Mouse (Mus musculus): ENCODE measurements at regions not wholly inside any gene's neighbourhood (a gene's known extent, or its start where the extent isn't known, plus 50 kb on each side); places are given as distances from the start of the nearest gene placed in this dataset.

DNA sequence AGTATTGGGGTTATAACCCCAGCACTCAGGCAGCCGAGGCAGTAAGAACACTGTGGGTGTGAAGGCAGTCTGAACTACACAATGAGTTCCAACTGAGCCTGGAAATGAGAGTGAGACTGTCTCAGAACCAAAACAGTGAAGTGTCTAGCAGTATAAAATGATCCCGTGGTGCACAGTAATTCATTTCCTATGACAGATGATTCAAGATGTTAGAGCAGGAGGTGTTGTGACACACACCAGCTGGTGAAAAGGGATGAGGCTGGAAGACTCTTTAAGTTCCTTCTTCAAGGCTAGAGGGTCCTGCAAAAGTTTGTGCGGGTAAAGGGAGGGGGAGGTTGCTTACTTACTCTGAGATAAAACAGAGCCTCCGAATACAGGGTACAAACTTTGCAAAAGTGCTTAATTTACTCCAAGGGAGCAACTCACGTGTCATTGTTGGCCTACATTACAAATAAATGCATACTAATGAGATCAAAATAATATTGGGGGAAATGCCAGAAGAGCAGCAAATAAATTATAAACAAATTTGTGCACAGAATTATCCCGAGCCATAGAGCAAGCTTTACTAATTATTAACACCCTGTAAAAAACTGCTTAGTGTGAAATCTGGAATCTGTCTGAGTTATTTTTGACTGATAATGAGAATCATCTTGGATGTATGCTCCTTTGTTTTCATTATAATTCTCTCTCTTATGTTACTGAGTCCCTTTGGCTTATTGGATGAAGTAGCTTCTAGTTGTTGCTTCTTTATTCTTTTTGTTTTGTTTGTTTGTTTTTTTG lies 382.0 kb upstream of the Zic4 start:
- no peak for TF ChIP-seq POLR2A (IDR thresholded peaks at IDR 0.05; ENCODE audit: low read depth, low read length)
- TF ChIP-seq CTCF (IDR thresholded peaks at IDR 0.05; ENCODE audit: borderline replicate concordance, insufficient read depth, low read length) = no peak
- no peaks in the 10 kb centered on the region for H3K4me1 ChIP-seq (ENCODE audit: control insufficient read depth, insufficient read depth, low read length)
- no peak overlapping the region for H3K4me3 ChIP-seq (ENCODE audit: insufficient read depth, low read length)
- no peak overlapping the region for H3K27ac ChIP-seq (ENCODE audit: insufficient read depth, low read length)

GRCm38 (mm10) chr9:90999178-90999577 lies 363.0 kb upstream of the Zic4 start:
- no peak for TF ChIP-seq CTCF (IDR thresholded peaks at IDR 0.05; ENCODE audit: borderline replicate concordance, insufficient read depth, low read length)
- no peak for TF ChIP-seq POLR2A (IDR thresholded peaks at IDR 0.05; ENCODE audit: low read depth, low read length)
- H3K4me1 ChIP-seq (ENCODE audit: control insufficient read depth, insufficient read depth, low read length) = no peaks in the 10 kb centered on the region
- H3K4me3 ChIP-seq (ENCODE audit: insufficient read depth, low read length) = no peak overlapping the region
- H3K27ac ChIP-seq (ENCODE audit: insufficient read depth, low read length) = no peak overlapping the region

GRCm38 (mm10) chr9:91004214-91004613 lies 358.0 kb upstream of the Zic4 start:
- no peak overlapping the region for H3K27ac ChIP-seq (ENCODE audit: insufficient read depth, low read length)
- no peak overlapping the region for H3K4me3 ChIP-seq (ENCODE audit: insufficient read depth, low read length)
- TF ChIP-seq CTCF (IDR thresholded peaks at IDR 0.05; ENCODE audit: borderline replicate concordance, insufficient read depth, low read length) = no peak
- no peak for TF ChIP-seq POLR2A (IDR thresholded peaks at IDR 0.05; ENCODE audit: low read depth, low read length)
- no peaks in the 10 kb centered on the region for H3K4me1 ChIP-seq (ENCODE audit: control insufficient read depth, insufficient read depth, low read length)

DNA sequence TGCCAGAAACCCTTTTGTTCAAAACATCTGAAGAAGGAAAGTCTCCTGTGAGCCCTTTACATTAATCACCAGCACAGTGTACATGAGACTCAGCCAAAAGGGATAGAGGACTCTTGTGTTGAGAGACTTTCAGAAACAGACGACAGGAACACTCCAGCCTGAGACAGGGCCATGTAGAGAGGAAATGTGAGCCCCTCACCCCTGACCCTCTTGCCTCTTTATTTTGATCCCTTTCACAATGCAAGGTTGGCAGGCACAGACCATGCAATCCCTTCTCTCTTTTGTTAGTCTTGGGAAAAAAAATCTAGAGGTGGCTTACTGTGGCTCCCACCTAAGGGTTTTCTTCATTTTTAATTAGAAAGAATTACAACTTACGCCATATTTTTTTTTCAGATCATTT lies 321.7 kb upstream of the Zic4 start:
- Histone ChIP-seq H3K4me3 (ENCODE audit: insufficient read depth, low read length) (no peak overlapping the region), H3K27ac (ENCODE audit: insufficient read depth, low read length) (no peak overlapping the region), H3K4me1 (ENCODE audit: control insufficient read depth, insufficient read depth, low read length) (no peaks in the 10 kb centered on the region)
- TF ChIP-seq CTCF (IDR thresholded peaks at IDR 0.05; ENCODE audit: borderline replicate concordance, insufficient read depth, low read length) = no peak

DNA sequence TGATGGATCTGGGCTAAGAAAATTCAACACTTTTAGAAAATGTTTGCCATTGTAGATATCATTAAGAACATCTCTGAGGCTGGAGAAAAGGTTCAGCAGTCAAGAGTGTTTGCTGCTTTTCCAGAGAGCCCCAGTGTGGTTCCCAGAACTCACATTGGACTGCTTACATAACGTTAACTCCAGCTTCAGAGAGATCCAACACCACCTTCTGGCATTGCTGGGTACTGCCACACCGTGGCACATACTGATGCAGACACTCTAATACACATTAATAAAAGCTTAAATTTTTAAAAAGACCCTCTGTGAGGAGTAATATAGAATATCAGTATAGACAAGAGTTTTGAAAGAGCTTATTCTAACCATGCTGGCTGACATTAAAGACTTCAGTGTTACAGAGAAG lies 313.6 kb upstream of the Zic4 start:
- TF ChIP-seq POLR2A (IDR thresholded peaks at IDR 0.05; ENCODE audit: low read depth, low read length) (no peak), CTCF (IDR thresholded peaks at IDR 0.05; ENCODE audit: borderline replicate concordance, insufficient read depth, low read length) (0 out of 2 replicates have a peak, but pooled peaks have one; percentile 8)
- no peak overlapping the region for H3K27ac ChIP-seq (ENCODE audit: insufficient read depth, low read length)
- H3K4me1 ChIP-seq (ENCODE audit: control insufficient read depth, insufficient read depth, low read length) = no peaks in the 10 kb centered on the region
- no peak overlapping the region for H3K4me3 ChIP-seq (ENCODE audit: insufficient read depth, low read length)

DNA sequence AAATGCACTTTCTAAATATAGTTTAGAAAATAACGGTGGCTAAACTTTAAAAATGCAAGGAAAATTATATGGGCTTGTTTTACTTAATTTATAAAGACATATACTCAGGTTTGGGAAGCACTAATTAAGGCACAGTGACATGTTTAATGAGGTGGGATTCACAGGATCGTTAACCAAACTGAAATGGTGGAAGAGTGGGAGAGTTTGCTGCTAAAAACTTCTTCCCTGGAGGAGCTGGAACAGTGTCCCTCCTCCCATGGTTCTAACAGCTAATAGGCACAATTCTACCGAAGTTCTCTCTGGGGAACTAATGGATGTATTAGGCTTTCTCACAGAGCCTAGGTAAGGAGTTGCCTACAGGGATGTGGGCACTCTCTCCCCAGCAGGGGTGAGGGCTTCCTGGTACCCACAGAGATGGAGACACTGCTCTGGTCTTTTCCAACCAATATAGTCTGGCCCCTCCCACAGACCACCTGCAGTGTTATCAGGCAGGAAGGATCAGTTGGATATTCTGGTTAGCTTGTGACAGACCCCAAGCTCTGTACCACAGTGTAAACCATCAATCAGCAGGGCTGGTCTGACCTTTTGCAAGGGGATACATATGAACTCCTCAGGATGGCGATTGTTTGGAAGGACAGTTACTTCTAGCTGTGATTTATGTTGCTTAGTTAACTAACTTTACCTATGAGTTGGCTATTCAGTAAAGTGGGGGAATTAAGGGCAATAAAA lies 309.0 kb upstream of the Zic4 start:
- Histone ChIP-seq H3K27ac (ENCODE audit: insufficient read depth, low read length) (no peak overlapping the region), H3K4me1 (ENCODE audit: control insufficient read depth, insufficient read depth, low read length) (no peaks in the 10 kb centered on the region), H3K4me3 (ENCODE audit: insufficient read depth, low read length) (no peak overlapping the region)
- TF ChIP-seq CTCF (IDR thresholded peaks at IDR 0.05; ENCODE audit: borderline replicate concordance, insufficient read depth, low read length) (no peak), POLR2A (IDR thresholded peaks at IDR 0.05; ENCODE audit: low read depth, low read length) (no peak)

DNA sequence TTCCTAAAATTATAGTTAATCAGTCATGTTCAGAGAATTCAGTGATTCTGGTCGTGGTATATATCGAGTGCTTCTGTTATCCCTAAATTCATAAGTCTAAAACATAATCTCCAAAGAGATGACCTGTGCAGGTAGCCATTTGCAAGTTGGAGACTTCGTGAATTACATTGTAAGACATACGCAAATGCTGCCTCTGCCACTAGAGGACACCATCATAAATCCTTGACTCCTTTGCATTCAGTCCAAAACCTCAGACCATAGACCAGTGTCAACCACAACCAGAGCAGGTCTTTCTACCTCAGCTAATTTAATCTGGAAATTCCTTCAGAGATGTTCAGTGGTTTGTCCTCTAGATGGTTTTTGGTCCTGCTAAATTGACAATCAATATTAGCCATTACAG lies 302.8 kb upstream of the Zic4 start:
- H3K4me1 ChIP-seq (ENCODE audit: control insufficient read depth, insufficient read depth, low read length) = no peaks in the 10 kb centered on the region
- TF ChIP-seq CTCF (IDR thresholded peaks at IDR 0.05; ENCODE audit: borderline replicate concordance, insufficient read depth, low read length) (no peak), POLR2A (IDR thresholded peaks at IDR 0.05; ENCODE audit: low read depth, low read length) (no peak)
- no peak overlapping the region for H3K27ac ChIP-seq (ENCODE audit: insufficient read depth, low read length)
- H3K4me3 ChIP-seq (ENCODE audit: insufficient read depth, low read length) = no peak overlapping the region

DNA sequence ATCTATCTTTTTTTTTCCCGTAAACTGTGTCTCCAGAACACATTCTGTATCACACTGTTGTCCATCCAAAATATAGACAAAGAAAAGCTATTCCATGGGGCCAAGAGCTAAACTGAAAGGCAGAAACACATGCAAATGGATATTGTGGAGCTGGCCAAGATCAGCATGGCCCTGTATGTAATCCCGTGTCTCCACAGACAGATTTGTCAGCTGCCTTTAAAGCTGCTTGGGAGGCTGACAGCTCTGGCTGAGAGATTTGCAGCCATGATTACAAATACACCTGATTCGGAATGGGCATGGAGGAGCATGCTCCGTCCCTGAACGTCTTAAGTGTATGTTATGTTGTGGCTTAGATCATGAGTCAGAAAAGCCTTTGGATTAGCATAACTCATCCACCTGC lies 292.7 kb upstream of the Zic4 start:
- Histone ChIP-seq H3K4me3 (ENCODE audit: insufficient read depth, low read length) (no peak overlapping the region), H3K4me1 (ENCODE audit: control insufficient read depth, insufficient read depth, low read length) (peaks cover 5% of the 10 kb centered on the region; the same call in 1 of the 2 replicates), H3K27ac (ENCODE audit: insufficient read depth, low read length) (no peak overlapping the region)
- TF ChIP-seq POLR2A (IDR thresholded peaks at IDR 0.05; ENCODE audit: low read depth, low read length) (no peak), CTCF (IDR thresholded peaks at IDR 0.05; ENCODE audit: borderline replicate concordance, insufficient read depth, low read length) (no peak)

GRCm38 (mm10) chr9:91073366-91074174 lies 288.6 kb upstream of the Zic4 start:
- TF ChIP-seq CTCF (IDR thresholded peaks at IDR 0.05; ENCODE audit: borderline replicate concordance, insufficient read depth, low read length) (no peak), POLR2A (IDR thresholded peaks at IDR 0.05; ENCODE audit: low read depth, low read length) (no peak)
- Histone ChIP-seq H3K4me3 (ENCODE audit: insufficient read depth, low read length) (no peak overlapping the region), H3K27ac (ENCODE audit: insufficient read depth, low read length) (no peak overlapping the region), H3K4me1 (ENCODE audit: control insufficient read depth, insufficient read depth, low read length) (0 out of 2 replicates have a peak, but pooled peaks cover under 1% of the 10 kb centered on the region)

Data from embryonic fibroblast, embryonic 13.5 days (primary cell).